Mouse (Mus musculus) hindbrain, embryonic 10.5 days (tissue): ENCODE measurements around the gene Cdyl2. TPM values are rescaled to one million over a fixed set of nuclear protein-coding genes. Genes with fewer than 3 reads are reported as not detected.

Source experiments
- DNase-seq: peaks from one replicate; pipeline ENCODE4 v3.0.0-alpha.2; 2017; ENCODE audit warnings: low spot score
- H3K27ac ChIP-seq: fragments of 300-500 bp; sonication (generic); 2 replicates; pipeline ENCODE4 v1.5.1; 2016; ENCODE audit warnings: mild to moderate bottlenecking, moderate library complexity
- H3K27me3 ChIP-seq: fragments of 300-500 bp; sonication (generic); 2 replicates; pipeline ENCODE4 v1.6.1; 2016; ENCODE audit warnings: mild to moderate bottlenecking; ENCODE audit not compliant: poor library complexity, insufficient read depth, severe bottlenecking
- H3K36me3 ChIP-seq: fragments of 300-500 bp; sonication (generic); 2 replicates; pipeline ENCODE4 v1.6.1; 2016; ENCODE audit warnings: mild to moderate bottlenecking, moderate library complexity
- H3K4me1 ChIP-seq: fragments of 300-500 bp; sonication (generic); replicated peaks from 2 replicates; pipeline ENCODE4 v1.6.1; 2016; ENCODE audit warnings: mild to moderate bottlenecking
- H3K4me3 ChIP-seq: fragments of 300-500 bp; sonication (generic); 2 replicates; pipeline ENCODE4 v1.5.1; 2016; ENCODE audit warnings: mild to moderate bottlenecking, moderate library complexity
- H3K9me3 ChIP-seq: fragments of 300-500 bp; sonication (generic); 2 replicates; pipeline ENCODE4 v1.6.1; 2016; ENCODE audit warnings: mild to moderate bottlenecking, moderate library complexity
- WGBS: fragments of 180-500 bp; shearing (Covaris S2); methylation state at CpG from one replicate; pipeline ENCODE4 v1.1.7; 2016; 5-methylcytosine and 5-hydroxymethylcytosine counted together
- polyA plus RNA-seq: library from polyadenylated mRNA; unstranded; fragments of >200 nt; fragmentation: Nextera tagmentation; extraction: Ambion mirVana; gene quantifications from 2 replicates; pipeline ENCODE4 v1.2.1, GENCODE M21; 2016

Gene Cdyl2
- polyA plus RNA-seq, 1 experiment from 2014 or later: 7.4 TPM

DNA sequence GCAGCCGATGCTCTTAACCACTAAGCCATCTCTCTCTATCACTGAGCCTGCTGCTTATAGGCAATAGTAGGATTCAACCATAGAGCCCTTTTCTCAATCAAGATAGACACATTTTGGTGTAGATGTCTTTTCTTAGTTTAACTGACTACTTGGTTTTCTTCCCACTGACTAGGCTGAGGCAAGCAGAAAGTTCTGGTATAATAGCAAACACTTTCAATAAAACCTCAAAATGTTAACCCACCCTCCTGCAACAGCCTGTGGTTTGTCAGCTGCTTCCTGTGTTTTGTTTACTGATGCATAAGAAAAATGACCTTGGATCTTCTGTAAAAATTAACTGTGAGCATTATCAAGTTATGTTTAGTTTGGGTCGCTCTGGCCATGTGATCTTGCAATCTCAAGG is 11.3 kb downstream of the Cdyl2 start:
- 96% methylated on average over 2 of the region's 2 CpGs for WGBS
- Histone ChIP-seq H3K9me3 (peaks cover 24% of the 10 kb centered on the region), H3K36me3 (0 out of 2 replicates have a peak, but pooled peaks cover 5% of the 10 kb centered on the region), H3K4me3 (no peak overlapping the region), H3K27ac (no peak overlapping the region), H3K27me3 (no peaks in the 10 kb centered on the region), H3K4me1 (no peaks in the 10 kb centered on the region)
- no peak for DNase-seq

DNA sequence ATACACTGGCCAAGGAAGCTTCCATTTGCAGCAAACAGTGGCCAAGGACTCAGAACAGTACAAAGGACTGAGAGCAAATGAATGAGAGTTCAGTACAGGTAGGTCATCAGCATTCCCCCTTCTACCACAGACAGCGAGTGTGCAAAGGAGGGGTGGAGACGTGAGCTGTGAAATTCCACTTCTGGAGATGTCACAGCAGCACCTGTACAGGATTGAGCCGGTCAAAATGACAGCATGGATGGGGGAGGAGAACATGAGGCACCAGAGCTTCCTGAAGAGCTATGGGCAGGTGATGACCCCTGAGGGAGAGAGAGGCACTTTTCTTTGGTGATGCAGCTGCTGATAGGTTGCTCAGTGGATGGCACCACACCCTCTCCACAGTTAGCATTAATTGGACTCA is 25.3 kb downstream of the Cdyl2 start:
- Histone ChIP-seq H3K4me3 (no peak overlapping the region), H3K9me3 (peaks cover 10% of the 10 kb centered on the region), H3K36me3 (no peaks in the 10 kb centered on the region), H3K4me1 (no peaks in the 10 kb centered on the region), H3K27me3 (no peaks in the 10 kb centered on the region), H3K27ac (no peak overlapping the region)
- DNase-seq: no peak
- WGBS: 86% methylated on average over 3 of the region's 3 CpGs

DNA sequence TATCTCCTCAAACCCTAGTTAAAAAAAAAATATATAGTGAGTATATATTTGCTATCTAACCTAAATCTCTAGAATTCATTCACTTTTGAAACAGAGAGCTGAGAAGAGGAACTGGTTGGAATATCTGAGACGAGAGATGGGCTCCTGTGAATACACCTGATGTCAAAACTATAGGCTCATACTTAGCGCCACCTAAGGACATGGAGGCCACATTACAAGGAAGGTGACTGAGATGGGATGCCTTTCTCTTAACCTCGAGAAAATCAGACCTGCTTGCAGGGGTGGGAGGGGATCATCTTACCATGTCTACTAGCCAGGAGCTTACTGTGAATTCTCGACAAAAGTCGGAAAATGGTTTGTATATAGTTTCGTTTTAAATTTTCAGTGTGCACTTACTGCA is 30.3 kb downstream of the Cdyl2 start:
- no peak for DNase-seq
- Histone ChIP-seq H3K27ac (no peak overlapping the region), H3K4me1 (no peaks in the 10 kb centered on the region), H3K27me3 (no peaks in the 10 kb centered on the region), H3K4me3 (no peak overlapping the region), H3K9me3 (0 out of 2 replicates have a peak, but pooled peaks cover 10% of the 10 kb centered on the region), H3K36me3 (no peaks in the 10 kb centered on the region)
- WGBS: 84% methylated on average over 6 of the region's 6 CpGs

DNA sequence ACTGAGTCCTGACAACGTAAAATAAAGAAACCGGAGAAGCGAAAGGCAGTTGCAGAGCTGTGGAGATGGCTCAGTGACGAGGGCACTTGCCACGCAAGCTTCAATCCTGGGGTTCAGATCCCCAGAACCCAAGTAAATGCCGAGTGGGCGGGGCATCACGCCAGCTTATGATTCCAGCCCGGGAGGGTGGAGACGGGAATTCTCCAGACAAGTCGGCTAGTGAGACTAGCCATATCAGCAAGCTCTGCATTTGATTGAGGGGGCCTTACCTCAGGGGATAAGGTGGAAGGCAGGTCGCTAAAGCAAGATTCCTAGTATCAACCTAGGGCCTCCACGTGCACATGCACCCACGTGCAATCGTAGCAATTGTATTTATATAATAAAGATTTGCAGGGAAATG is 39.9 kb downstream of the Cdyl2 start:
- DNase-seq: no peak
- Histone ChIP-seq H3K27ac (no peak overlapping the region), H3K4me1 (no peaks in the 10 kb centered on the region), H3K4me3 (no peak overlapping the region), H3K36me3 (no peaks in the 10 kb centered on the region), H3K27me3 (no peaks in the 10 kb centered on the region), H3K9me3 (no peaks in the 10 kb centered on the region)
- WGBS: 86% methylated on average over 15 of the region's 15 CpGs

DNA sequence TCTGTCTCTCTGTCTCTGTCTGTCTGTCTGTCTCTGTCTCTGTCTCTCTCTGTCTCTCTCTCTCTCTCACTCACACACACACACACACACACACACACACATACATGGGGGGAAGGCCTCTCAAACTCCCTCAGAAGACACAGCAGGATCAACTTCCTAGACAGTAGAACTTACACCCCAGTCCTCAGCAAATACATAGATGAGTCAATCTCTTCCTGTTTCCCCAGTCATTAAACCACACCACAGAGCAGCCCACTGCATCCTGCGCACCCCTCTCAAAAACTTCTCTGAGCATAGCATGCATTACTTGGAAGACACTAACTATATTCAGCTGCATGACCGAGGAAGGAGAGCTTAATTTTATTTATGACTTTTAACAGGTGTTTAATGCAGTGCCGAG is 43.0 kb downstream of the Cdyl2 start:
- DNase-seq: no peak
- WGBS: 94% methylated on average over 3 of the region's 3 CpGs
- no peaks in the 10 kb centered on the region for H3K36me3 ChIP-seq
- H3K9me3 ChIP-seq: no peaks in the 10 kb centered on the region
- H3K27ac ChIP-seq: no peak overlapping the region
- H3K4me1 ChIP-seq: no peaks in the 10 kb centered on the region
- no peak overlapping the region for H3K4me3 ChIP-seq
- no peaks in the 10 kb centered on the region for H3K27me3 ChIP-seq

DNA sequence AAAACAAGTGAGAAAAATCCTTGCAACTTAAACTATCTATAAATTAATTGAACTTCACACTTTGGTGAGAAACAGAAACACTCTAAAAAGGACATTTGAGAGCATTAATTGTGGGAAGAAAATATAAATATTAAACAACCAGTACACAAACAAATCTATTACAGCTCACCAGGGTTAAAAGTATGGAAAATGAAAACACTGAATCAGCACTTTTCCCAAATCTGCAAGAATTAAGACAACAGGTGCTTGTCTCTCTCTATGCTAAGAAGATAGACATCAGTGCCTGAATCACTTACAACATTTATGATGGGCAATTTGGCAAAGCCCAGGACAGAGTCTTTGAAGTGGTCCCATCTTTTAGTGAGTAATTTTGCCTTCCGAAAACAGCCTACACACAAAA is 56.6 kb downstream of the Cdyl2 start:
- no peak for DNase-seq
- 91% methylated on average over 1 of the region's 1 CpGs for WGBS
- Histone ChIP-seq H3K9me3 (no peaks in the 10 kb centered on the region), H3K4me3 (no peak overlapping the region), H3K27ac (no peak overlapping the region), H3K36me3 (no peaks in the 10 kb centered on the region), H3K4me1 (no peaks in the 10 kb centered on the region), H3K27me3 (no peaks in the 10 kb centered on the region)

DNA sequence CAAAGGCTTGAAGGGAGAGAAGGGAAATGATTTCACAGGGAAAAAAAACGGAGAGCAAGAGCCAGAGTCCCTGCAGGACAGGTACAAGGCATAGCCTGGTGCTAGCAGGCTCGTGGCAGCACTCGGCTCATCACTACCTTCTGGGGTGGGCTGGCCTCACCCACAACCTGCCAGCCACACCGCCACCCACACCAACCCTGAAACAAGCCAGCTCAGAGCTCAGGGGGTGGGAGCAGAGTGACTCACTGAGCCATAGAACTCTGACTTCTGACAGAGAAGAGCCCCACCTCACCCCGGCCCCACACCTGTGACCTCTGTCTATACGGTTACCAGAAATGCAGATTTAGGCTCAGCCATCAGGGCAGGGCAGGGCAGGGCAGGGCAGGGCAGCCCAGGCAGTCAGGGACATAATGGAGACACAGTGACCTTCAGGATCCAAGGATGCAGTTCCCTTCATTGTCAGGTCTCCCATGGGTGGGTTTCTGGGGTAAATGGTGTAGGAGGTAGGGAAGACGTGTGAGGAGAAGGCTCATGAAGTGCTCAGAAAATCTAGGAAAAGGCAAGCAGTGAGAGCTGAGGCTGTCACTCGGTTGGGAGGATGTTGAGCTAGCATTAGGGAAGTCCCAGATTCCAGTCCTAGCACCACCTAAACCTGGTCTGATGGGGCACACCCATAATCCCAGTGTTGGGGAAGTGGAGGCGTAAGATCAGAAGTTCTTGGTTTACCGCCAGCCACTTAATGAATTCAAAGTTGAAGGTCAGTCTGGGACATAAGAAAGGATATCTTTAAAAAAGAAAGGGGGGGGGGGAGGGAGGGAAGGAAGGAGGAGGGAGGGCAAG is 58.6 kb downstream of the Cdyl2 start:
- H3K4me3 ChIP-seq: no peak overlapping the region
- H3K36me3 ChIP-seq: no peaks in the 10 kb centered on the region
- no peaks in the 10 kb centered on the region for H3K27me3 ChIP-seq
- peaks cover 4% of the 10 kb centered on the region; the same call in 1 of the 2 replicates for H3K9me3 ChIP-seq
- H3K27ac ChIP-seq: no peak overlapping the region
- no peaks in the 10 kb centered on the region for H3K4me1 ChIP-seq
- no peak for DNase-seq
- WGBS: 78% methylated on average over 10 of the region's 10 CpGs

DNA sequence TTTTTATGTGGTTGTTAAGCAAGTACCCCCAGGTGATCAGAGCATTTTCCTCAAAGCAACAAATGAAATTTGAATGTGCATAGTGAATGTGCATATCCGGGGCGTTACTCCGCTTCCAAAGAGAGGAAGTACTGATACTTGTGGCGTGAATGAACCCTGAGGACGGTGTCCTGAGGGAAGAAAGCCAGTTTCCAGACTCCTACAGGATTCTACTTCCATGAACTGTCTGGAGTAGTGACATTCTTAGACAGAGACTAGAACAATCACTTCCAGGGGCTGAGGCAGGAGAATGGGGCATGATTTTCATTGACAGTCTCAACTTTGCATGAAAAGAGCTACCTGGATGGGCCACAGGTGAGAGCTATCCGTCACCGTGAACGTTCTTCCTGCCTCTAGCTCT is 59.3 kb downstream of the Cdyl2 start:
- Histone ChIP-seq H3K9me3 (peaks cover 11% of the 10 kb centered on the region), H3K36me3 (no peaks in the 10 kb centered on the region), H3K4me3 (no peak overlapping the region), H3K27ac (no peak overlapping the region), H3K4me1 (no peaks in the 10 kb centered on the region), H3K27me3 (no peaks in the 10 kb centered on the region)
- no peak for DNase-seq
- WGBS: 85% methylated on average over 8 of the region's 8 CpGs

DNA sequence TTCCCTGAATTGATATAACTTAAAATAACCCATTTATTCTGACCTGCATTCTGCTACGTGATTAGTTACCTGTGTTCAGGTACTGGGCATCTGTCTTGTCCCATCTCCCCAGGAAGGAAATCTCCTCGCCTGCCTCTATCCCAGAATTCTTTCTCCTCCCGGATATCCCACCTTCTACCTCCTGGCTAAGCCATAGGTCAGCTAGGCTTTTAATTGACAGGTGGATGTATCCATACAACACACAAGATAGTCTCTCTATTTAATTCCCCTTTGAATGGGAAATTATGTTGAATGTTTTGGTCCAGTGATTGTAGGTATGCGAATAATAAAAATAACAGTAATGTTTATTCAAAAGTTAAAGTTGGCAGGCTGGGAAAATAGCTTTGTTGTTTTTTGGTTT is 59.7 kb downstream of the Cdyl2 start:
- Histone ChIP-seq H3K36me3 (no peaks in the 10 kb centered on the region), H3K27me3 (no peaks in the 10 kb centered on the region), H3K4me3 (no peak overlapping the region), H3K4me1 (no peaks in the 10 kb centered on the region), H3K27ac (no peak overlapping the region), H3K9me3 (peaks cover 11% of the 10 kb centered on the region)
- DNase-seq: no peak
- WGBS: 91% methylated on average over 4 of the region's 4 CpGs

DNA sequence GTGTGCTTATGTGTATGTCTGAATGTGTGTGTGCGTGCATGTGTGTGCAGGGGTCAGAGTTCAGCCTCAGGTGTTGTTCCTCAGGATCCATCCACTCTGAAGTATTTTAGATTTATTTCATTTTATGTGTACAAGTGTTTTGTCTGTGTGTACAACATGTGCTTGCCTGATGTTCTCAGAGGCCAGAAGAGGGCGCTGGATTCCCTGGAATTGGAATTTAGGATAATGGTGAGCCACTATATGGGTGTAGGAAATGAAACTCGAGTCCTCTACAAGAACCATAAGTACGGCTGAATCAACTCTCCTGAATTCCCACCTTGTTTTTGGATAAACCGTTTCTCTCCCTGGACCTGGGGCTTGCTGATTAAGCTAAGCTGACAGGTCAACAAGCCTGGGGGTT is 61.2 kb downstream of the Cdyl2 start:
- no peaks in the 10 kb centered on the region for H3K4me1 ChIP-seq
- no peak overlapping the region for H3K4me3 ChIP-seq
- no peak overlapping the region for H3K27ac ChIP-seq
- peak; percentile 8 for DNase-seq
- H3K27me3 ChIP-seq: no peaks in the 10 kb centered on the region
- peaks cover 16% of the 10 kb centered on the region for H3K9me3 ChIP-seq
- no peaks in the 10 kb centered on the region for H3K36me3 ChIP-seq
- WGBS: 71% methylated on average over 5 of the region's 5 CpGs

DNA sequence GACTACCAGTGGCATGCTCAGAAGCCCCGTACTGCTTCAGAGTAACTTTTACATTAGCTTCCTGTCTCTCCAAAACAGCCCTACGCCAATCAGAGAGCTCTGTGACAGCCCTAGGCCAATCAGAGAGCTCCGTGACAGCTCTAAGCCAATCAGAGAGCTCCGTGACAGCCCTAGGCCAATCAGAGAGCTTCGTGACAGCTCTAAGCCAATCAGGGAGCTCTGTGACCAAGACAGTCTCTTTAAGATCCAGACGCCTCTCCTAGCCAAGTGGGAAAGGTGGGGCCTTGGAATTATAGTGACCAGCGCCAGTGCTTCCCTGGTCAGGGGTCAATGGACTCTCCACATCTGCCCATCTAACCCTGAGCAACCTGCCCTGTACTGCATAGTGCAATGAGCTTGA is 62.2 kb downstream of the Cdyl2 start:
- no peak overlapping the region for H3K27ac ChIP-seq
- peaks cover 16% of the 10 kb centered on the region for H3K9me3 ChIP-seq
- no peaks in the 10 kb centered on the region for H3K4me1 ChIP-seq
- 85% methylated on average over 7 of the region's 7 CpGs for WGBS
- DNase-seq: no peak
- H3K27me3 ChIP-seq: no peaks in the 10 kb centered on the region
- no peak overlapping the region for H3K4me3 ChIP-seq
- no peaks in the 10 kb centered on the region for H3K36me3 ChIP-seq

DNA sequence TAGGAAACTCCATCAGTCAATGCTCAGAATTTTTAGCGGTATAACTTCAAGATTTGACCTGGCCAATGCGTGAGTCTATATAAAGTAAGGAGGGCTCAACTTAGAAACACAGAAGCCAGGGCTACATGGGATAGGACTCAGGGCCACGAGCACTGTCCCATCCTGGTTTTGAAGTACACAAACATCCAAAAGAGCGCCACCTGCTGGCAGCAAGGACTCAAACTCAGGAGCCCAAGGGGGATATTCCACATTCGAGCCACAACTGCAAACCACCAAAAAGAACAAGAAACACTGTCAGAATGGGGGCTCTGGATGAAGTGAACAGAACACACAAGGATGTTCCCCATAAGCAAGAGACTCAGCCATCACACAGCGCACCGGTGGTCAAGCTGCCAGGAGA is 63.8 kb downstream of the Cdyl2 start:
- Histone ChIP-seq H3K36me3 (no peaks in the 10 kb centered on the region), H3K4me3 (no peak overlapping the region), H3K4me1 (no peaks in the 10 kb centered on the region), H3K27me3 (no peaks in the 10 kb centered on the region), H3K9me3 (peaks cover 16% of the 10 kb centered on the region), H3K27ac (no peak overlapping the region)
- WGBS: 95% methylated on average over 7 of the region's 7 CpGs
- no peak for DNase-seq

DNA sequence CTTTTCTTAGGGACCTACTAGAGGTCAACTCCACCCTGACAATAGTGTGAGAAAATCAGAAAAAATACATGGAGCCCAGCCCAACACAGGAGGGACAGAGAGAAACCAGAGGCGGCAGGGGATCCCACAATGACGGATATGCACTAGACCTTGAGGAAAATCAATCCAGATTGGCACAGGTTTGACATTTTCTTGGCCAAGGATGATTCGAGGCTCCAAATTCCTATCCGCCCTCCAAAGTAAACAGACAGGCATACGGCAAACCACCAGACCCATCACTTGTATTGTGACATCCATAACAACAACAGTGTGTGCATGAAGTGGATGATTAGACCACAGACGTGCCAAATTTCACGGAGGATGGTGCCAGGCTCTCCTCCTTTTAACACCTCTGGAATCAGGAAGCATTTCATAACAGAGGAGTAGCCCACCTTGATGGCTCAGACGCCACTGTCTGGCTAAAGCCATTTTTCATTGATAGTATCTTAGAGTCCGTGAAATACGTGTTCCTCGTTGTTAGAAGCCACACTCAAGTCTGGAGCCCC is 65.9 kb downstream of the Cdyl2 start:
- Histone ChIP-seq H3K27me3 (no peaks in the 10 kb centered on the region), H3K36me3 (no peaks in the 10 kb centered on the region), H3K9me3 (peaks cover 16% of the 10 kb centered on the region), H3K27ac (no peak overlapping the region), H3K4me3 (no peak overlapping the region), H3K4me1 (no peaks in the 10 kb centered on the region)
- 93% methylated on average over 11 of the region's 11 CpGs for WGBS
- DNase-seq: no peak
